Mouse (Mus musculus): ENCODE results near the gene AI413582.

GRCm38 (mm10) chr17:27565942-27566267 is 349 bp upstream of the AI413582 start:
- TF ChIP-seq POLR2A (IDR thresholded peaks at IDR 0.05; ENCODE audit: borderline replicate concordance, low read depth, low read length) (no peak), CTCF (IDR thresholded peaks at IDR 0.05; ENCODE audit: low read depth, low read length) (no peak)
